Mouse (Mus musculus) MEL (cell line): ENCODE measurements at regions not wholly inside any gene's neighbourhood (a gene's known extent, or its start where the extent isn't known, plus 50 kb on each side); places are given as distances from the start of the nearest gene placed in this dataset.

Experiments
- DNase-seq: peaks from one replicate; pipeline ENCODE4 v3.0.0; 2011; ENCODE audit warnings: low read depth, low spot score
- H3K27ac ChIP-seq: 2 replicates; pipeline ENCODE4 v1.5.1; 2012; ENCODE audit warnings: low read depth, mild to moderate bottlenecking, control low read depth, low read length, moderate library complexity; ENCODE audit not compliant: control insufficient read depth
- H3K27me3 ChIP-seq, 2 experiments: fragments of 150-350 bp in 1 of 2; sonication (generic) in 1 of 2; 2 replicates each; pipeline ENCODE4 v1.6.1; 2012; ENCODE audit warnings: low read length in 2 of 2, mild to moderate bottlenecking in 2 of 2, improper control_type of control experiment in 1 of 2, moderate library complexity in 1 of 2; ENCODE audit not compliant: insufficient read depth in 2 of 2, control insufficient read depth in 1 of 2
- H3K36me3 ChIP-seq, 2 experiments: 2 replicates each; pipeline ENCODE4 v1.6.1; 2012 to 2014; ENCODE audit warnings: low read length in 2 of 2, improper control_type of control experiment in 1 of 2, inconsistent platforms in 1 of 2, mild to moderate bottlenecking in 1 of 2; ENCODE audit not compliant: insufficient read depth in 2 of 2, control insufficient read depth in 1 of 2
- H3K4me1 ChIP-seq, 2 experiments: fragments of 150-350 bp in 1 of 2; sonication (generic) in 1 of 2; 2 replicates each; pipeline ENCODE4 v1.6.1; 2012; ENCODE audit warnings: low read length in 2 of 2, improper control_type of control experiment in 1 of 2, mild to moderate bottlenecking in 1 of 2; ENCODE audit not compliant: insufficient read depth in 2 of 2, control insufficient read depth in 1 of 2
- H3K4me3 ChIP-seq, 2 experiments: fragments of 150-350 bp in 1 of 2; sonication (generic) in 1 of 2; 2 replicates each; pipeline ENCODE4 v1.5.1; 2012; ENCODE audit warnings: low read depth in 2 of 2, low read length in 2 of 2, mild to moderate bottlenecking in 2 of 2, moderate library complexity in 2 of 2, control low read depth in 1 of 2, improper control_type of control experiment in 1 of 2; ENCODE audit not compliant: control insufficient read depth in 1 of 2, insufficient read depth in 1 of 2
- H3K79me2 ChIP-seq: 2 replicates; pipeline ENCODE4 v1.6.1; 2012; ENCODE audit warnings: mild to moderate bottlenecking, low read length, moderate library complexity; ENCODE audit not compliant: control insufficient read depth, poor library complexity, insufficient read depth
- H3K9ac ChIP-seq: 2 replicates; pipeline ENCODE4 v1.6.1; 2012; ENCODE audit warnings: low read depth, mild to moderate bottlenecking, control low read depth, low read length, moderate library complexity; ENCODE audit not compliant: control insufficient read depth, poor library complexity, severe bottlenecking
- H3K9me3 ChIP-seq: fragments of 150-350 bp; sonication (generic); replicated peaks from 2 replicates; pipeline ENCODE4 v1.6.1; 2012; ENCODE audit warnings: mild to moderate bottlenecking, low read length, improper control_type of control experiment, moderate library complexity; ENCODE audit not compliant: insufficient read depth
- BHLHE40 ChIP-seq: IDR thresholded peaks from 2 replicates; pipeline ENCODE4 v1.6.1; 2012; ENCODE audit warnings: low read depth, mild to moderate bottlenecking, inconsistent platforms, low read length, improper control_type of control experiment, borderline replicate concordance
- CHD1 ChIP-seq: IDR thresholded peaks from 2 replicates; pipeline ENCODE4 v1.6.1; 2012; ENCODE audit warnings: low read depth, mild to moderate bottlenecking, inconsistent platforms, low read length, improper control_type of control experiment
- CHD2 ChIP-seq: IDR thresholded peaks from 2 replicates; pipeline ENCODE4 v1.6.1; 2011; ENCODE audit warnings: low read length, improper control_type of control experiment
- ELF1 ChIP-seq: IDR thresholded peaks from 2 replicates; pipeline ENCODE4 v1.6.1; 2014; ENCODE audit warnings: low read depth, mild to moderate bottlenecking, inconsistent platforms, low read length, improper control_type of control experiment, moderate library complexity
- GABPA ChIP-seq: IDR thresholded peaks from 2 replicates; pipeline ENCODE4 v1.6.1; 2012; ENCODE audit warnings: low read depth, mild to moderate bottlenecking, inconsistent platforms, low read length, improper control_type of control experiment, moderate library complexity
- KAT2A ChIP-seq: conservative IDR thresholded peaks from 2 replicates; pipeline ENCODE4 v1.6.1; 2012; ENCODE audit warnings: low read depth, low read length, improper control_type of control experiment, inconsistent platforms
- MAFK ChIP-seq: IDR thresholded peaks from 2 replicates; pipeline ENCODE4 v1.6.1; 2011; ENCODE audit warnings: low read depth, mild to moderate bottlenecking, low read length, improper control_type of control experiment, borderline replicate concordance
- MAX ChIP-seq: IDR thresholded peaks from 2 replicates; pipeline ENCODE4 v1.6.1; 2011; ENCODE audit warnings: low read length, improper control_type of control experiment
- MXI1 ChIP-seq: IDR thresholded peaks from 2 replicates; pipeline ENCODE4 v1.6.1; 2011; ENCODE audit warnings: mild to moderate bottlenecking, low read depth, low read length, improper control_type of control experiment
- MYB ChIP-seq: IDR thresholded peaks from 2 replicates; pipeline ENCODE4 v1.6.1; 2011; ENCODE audit warnings: mild to moderate bottlenecking, low read depth, low read length, improper control_type of control experiment
- POLR2A ChIP-seq, 2 experiments: IDR thresholded peaks; 2 replicates each; pipeline ENCODE4 v1.6.1; 2011 to 2012; ENCODE audit warnings: low read length in 2 of 2, mild to moderate bottlenecking in 2 of 2, control low read depth in 1 of 2, improper control_type of control experiment in 1 of 2, low read depth in 1 of 2, moderate library complexity in 1 of 2; ENCODE audit not compliant: control insufficient read depth in 1 of 2, insufficient read depth in 1 of 2, poor library complexity in 1 of 2
- RAD21 ChIP-seq: IDR thresholded peaks from 2 replicates; pipeline ENCODE4 v1.6.1; 2011; ENCODE audit warnings: mild to moderate bottlenecking, low read depth, low read length, improper control_type of control experiment
- SMC3 ChIP-seq: IDR thresholded peaks from 2 replicates; pipeline ENCODE4 v1.6.1; 2011; ENCODE audit warnings: low read depth, low read length, improper control_type of control experiment
- TBP ChIP-seq: IDR thresholded peaks from 2 replicates; pipeline ENCODE4 v1.8.0; 2011; ENCODE audit warnings: low read depth, low read length, improper control_type of control experiment
- USF1 ChIP-seq: IDR thresholded peaks from 2 replicates; pipeline ENCODE4 v1.6.1; 2014; ENCODE audit warnings: low read depth, mild to moderate bottlenecking, inconsistent platforms, low read length, improper control_type of control experiment, moderate library complexity
- USF2 ChIP-seq, 2 experiments: IDR thresholded peaks; 2 replicates each; pipeline ENCODE4 v1.6.1; 2011 to 2012; ENCODE audit warnings: improper control_type of control experiment in 2 of 2, low read length in 2 of 2, borderline replicate concordance in 1 of 2, inconsistent platforms in 1 of 2, low read depth in 1 of 2, mild to moderate bottlenecking in 1 of 2; ENCODE audit not compliant: insufficient read depth in 1 of 2
- ZC3H11A ChIP-seq: IDR thresholded peaks from 2 replicates; pipeline ENCODE4 v1.6.1; 2012; ENCODE audit warnings: low read depth, mild to moderate bottlenecking, inconsistent platforms, low read length, improper control_type of control experiment
- ZKSCAN1 ChIP-seq: IDR thresholded peaks from 2 replicates; pipeline ENCODE4 v1.6.1; 2012; ENCODE audit warnings: low read depth, mild to moderate bottlenecking, inconsistent platforms, low read length, improper control_type of control experiment, moderate library complexity
- ZMIZ1 ChIP-seq: IDR thresholded peaks from 2 replicates; pipeline ENCODE4 v1.6.1; 2012; ENCODE audit warnings: low read depth, mild to moderate bottlenecking, inconsistent platforms, low read length, improper control_type of control experiment, moderate library complexity

GRCm38 (mm10) chr8:92180651-92181050 lies 176.8 kb upstream of the Irx5 start:
- no peak overlapping the region for H3K27ac ChIP-seq
- H3K36me3 ChIP-seq: no peaks in the 10 kb centered on the region
- H3K9ac ChIP-seq: no peak overlapping the region
- TF ChIP-seq MXI1: no peak
- TF ChIP-seq TBP: no peak
- TF ChIP-seq BHLHE40: no peak
- TF ChIP-seq ZMIZ1: no peak
- TF ChIP-seq CHD1: no peak
- no peak for TF ChIP-seq CHD2
- H3K27me3 ChIP-seq: no peaks in the 10 kb centered on the region
- H3K4me3 ChIP-seq: no peak overlapping the region
- H3K9me3 ChIP-seq: no peaks in the 10 kb centered on the region
- no peak for DNase-seq
- no peaks in the 10 kb centered on the region for H3K79me2 ChIP-seq
- no peaks in the 10 kb centered on the region for H3K4me1 ChIP-seq

GRCm38 (mm10) chr8:92179327-92179726 lies 178.1 kb upstream of the Irx5 start:
- Histone ChIP-seq H3K4me1 (no peaks in the 10 kb centered on the region), H3K9me3 (no peaks in the 10 kb centered on the region), H3K4me3 (no peak overlapping the region), H3K9ac (no peak overlapping the region), H3K79me2 (no peaks in the 10 kb centered on the region)
- DNase-seq: no peak
- no peak for TF ChIP-seq ZKSCAN1
- no peak for TF ChIP-seq RAD21
- TF ChIP-seq ZC3H11A: no peak
- TF ChIP-seq USF2 (IDR thresholded peaks at IDR 0.05; ENCODE audit: borderline replicate concordance in 1 of 2, insufficient read depth in 1 of 2, low read depth in 1 of 2, low read length in 2 of 2): no peak
- no peak for TF ChIP-seq MAX
- no peak for TF ChIP-seq GABPA
- no peak for TF ChIP-seq BHLHE40
- no peak for TF ChIP-seq MYB
- no peak for TF ChIP-seq ELF1
- no peak for TF ChIP-seq POLR2A (IDR thresholded peaks at IDR 0.05; ENCODE audit: control insufficient read depth in 1 of 2, insufficient read depth in 1 of 2, low read depth in 1 of 2, low read length in 2 of 2, poor library complexity in 1 of 2)
- no peak for TF ChIP-seq USF1
- no peak for TF ChIP-seq ZMIZ1
- no peak for TF ChIP-seq KAT2A
- TF ChIP-seq MAFK: no peak
- no peak for TF ChIP-seq CHD1
- no peak for TF ChIP-seq SMC3
- TF ChIP-seq, all 39 proteins: peak for 0
- Histone ChIP-seq H3K27ac (no peak overlapping the region), H3K36me3 (no peaks in the 10 kb centered on the region), H3K27me3 (no peaks in the 10 kb centered on the region)
